Mouse (Mus musculus): Measurements from ENCODE around the gene Bpifa5.
"Not testable (repeated sequence)": the region's sequence is repeated elsewhere in the genome, so short reads cannot be mapped to it uniquely, and the experiment has no call there.

DNA sequence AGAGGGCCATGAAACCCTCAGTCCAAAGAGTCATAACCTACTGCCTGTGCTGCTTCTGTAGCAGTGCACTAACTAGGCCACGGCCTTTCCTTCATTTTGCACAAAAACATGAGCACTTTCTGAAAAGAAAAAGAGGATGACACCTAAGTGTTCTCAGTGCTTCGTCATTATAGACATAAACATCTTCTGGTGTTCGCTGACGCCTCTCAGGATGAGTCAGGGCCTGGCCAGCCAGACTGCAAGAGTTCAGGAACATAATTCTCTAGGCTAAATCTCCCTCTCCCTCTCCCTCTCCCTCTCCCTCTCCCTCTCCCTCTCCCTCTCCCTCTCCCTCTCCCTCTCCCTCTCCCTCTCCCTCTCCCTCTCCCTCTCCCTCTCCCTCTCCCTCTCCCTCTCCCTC lies 20.7 kb downstream of the Bpifa5 start:
- TF ChIP-seq POLR2A (IDR thresholded peaks at IDR 0.05; ENCODE audit: control insufficient read depth, low read depth, low read length); CTCF (IDR thresholded peaks at IDR 0.05; ENCODE audit: control insufficient read depth, insufficient read depth, insufficient replicate concordance, low read depth, low read length): not testable (repeated sequence)

Measured in testis, adult 2 months (tissue).